Mouse (Mus musculus) adrenal gland, postnatal 25 days (tissue): Measurements from ENCODE around the gene Prg2. TPM values are rescaled to one million over a fixed set of nuclear protein-coding genes. Genes with fewer than 3 reads are reported as not detected.
A peak's percentile ranks its signal among the peaks of the same experiment; 100 is the strongest.

ENCODE experiments used
- DNase-seq: peaks from one replicate; pipeline ENCODE4 v3.0.0; 2021; ENCODE audit warnings: mixed read lengths
- long read RNA-seq: library from polyadenylated mRNA; stranded (forward); transcript quantifications from one replicate; pipeline ENCODE4 v2.0.0, GENCODE M21; 2021
- total RNA-seq: library from RNA; stranded (reverse); gene quantifications from 2 replicates; pipeline ENCODE4 v1.2.3, GENCODE M21; 2021

The Prg2 gene
- not detected in 2 replicates for total RNA-seq
- long read RNA-seq = 0 reads

GRCm38 (mm10) chr2:84980188-84980587, at the start of gene Prg2:
Gene Prg2, plus strand, starts transcription at chr2:84980461.
- DNase-seq = no peak

GRCm38 (mm10) chr2:84933992-84934648, 46.1 kb upstream of the Prg2 start:
- no peak for DNase-seq

GRCm38 (mm10) chr2:84934649-84935007, 45.6 kb upstream of the Prg2 start:
- no peak for DNase-seq

GRCm38 (mm10) chr2:84935065-84935464, 45.2 kb upstream of the Prg2 start:
- DNase-seq = no peak

- peak; percentile 77 for DNase-seq
Measured at GRCm38 (mm10) chr2:84936474-84937429, 43.5 kb upstream of the Prg2 start, which contains the start of gene Slc43a3. Gene Slc43a3, plus strand, starts transcription at chr2:84936579.

GRCm38 (mm10) chr2:84937491-84938150, 42.6 kb upstream of the Prg2 start:
- no peak for DNase-seq

- DNase-seq = peak; percentile 15
Measured at GRCm38 (mm10) chr2:84938249-84938946, 41.9 kb upstream of the Prg2 start.

- DNase-seq = no peak
Measured at GRCm38 (mm10) chr2:84939306-84939705, 41.0 kb upstream of the Prg2 start.

GRCm38 (mm10) chr2:84939711-84940110, 40.5 kb upstream of the Prg2 start:
- no peak for DNase-seq

GRCm38 (mm10) chr2:84941332-84941731, 38.9 kb upstream of the Prg2 start:
- DNase-seq = no peak

- no peak for DNase-seq
Measured at GRCm38 (mm10) chr2:84941795-84942194, 38.5 kb upstream of the Prg2 start.

- DNase-seq = no peak
Measured at GRCm38 (mm10) chr2:84947154-84947771, 33.0 kb upstream of the Prg2 start.

GRCm38 (mm10) chr2:84948252-84948651, 32.0 kb upstream of the Prg2 start:
- DNase-seq = no peak

GRCm38 (mm10) chr2:84948721-84949120, 31.5 kb upstream of the Prg2 start:
- DNase-seq = no peak

GRCm38 (mm10) chr2:84951027-84951426, 29.2 kb upstream of the Prg2 start:
- no peak for DNase-seq

GRCm38 (mm10) chr2:84952251-84952650, 28.0 kb upstream of the Prg2 start:
- DNase-seq = no peak

- no peak for DNase-seq
Measured at GRCm38 (mm10) chr2:84952693-84953092, 27.6 kb upstream of the Prg2 start.

- DNase-seq = no peak
Measured at GRCm38 (mm10) chr2:84955435-84955834, 24.8 kb upstream of the Prg2 start.

GRCm38 (mm10) chr2:84956274-84956673, 24.0 kb upstream of the Prg2 start:
- DNase-seq = peak; percentile 80

GRCm38 (mm10) chr2:84958588-84959264, 21.5 kb upstream of the Prg2 start:
- DNase-seq = no peak

- peak; percentile 66 for DNase-seq
Measured at GRCm38 (mm10) chr2:84961300-84961699, 19.0 kb upstream of the Prg2 start.
